Mouse (Mus musculus) intestine, postnatal 0 days (tissue): ENCODE results near the gene Vsig10. TPM values are rescaled to one million over a fixed set of nuclear protein-coding genes. Genes with fewer than 3 reads are reported as not detected.

ENCODE experiments used
- ATAC-seq: fragments of 200-750 bp; cut with Nextera tagmentation; 2 replicates; pipeline ENCODE4 v1.8.0; 2017; ENCODE audit warnings: mild to moderate bottlenecking, moderate TSS enrichment, moderate library complexity
- H3K27ac ChIP-seq: fragments of 300-500 bp; sonication (generic); 2 replicates; pipeline ENCODE4 v1.5.1; 2014; ENCODE audit warnings: mild to moderate bottlenecking, low read depth, low read length, moderate library complexity
- H3K27me3 ChIP-seq: fragments of 300-500 bp; sonication (generic); replicated peaks from 2 replicates; pipeline ENCODE4 v1.6.1; 2014; ENCODE audit warnings: low read length, mixed read lengths; ENCODE audit not compliant: control insufficient read depth, insufficient read depth
- H3K36me3 ChIP-seq: fragments of 300-500 bp; sonication (generic); 2 replicates; pipeline ENCODE4 v1.6.1; 2014; ENCODE audit warnings: mild to moderate bottlenecking, moderate library complexity; ENCODE audit not compliant: control insufficient read depth, insufficient read depth
- H3K4me1 ChIP-seq: fragments of 300-500 bp; sonication (generic); replicated peaks from 2 replicates; pipeline ENCODE4 v1.6.1; 2014; ENCODE audit warnings: antibody characterized with exemption, low read length, mixed read lengths; ENCODE audit not compliant: control insufficient read depth, insufficient read depth
- H3K4me2 ChIP-seq: fragments of 300-500 bp; sonication (generic); replicated peaks from 2 replicates; pipeline ENCODE4 v1.6.1; 2014; ENCODE audit warnings: low read depth, mild to moderate bottlenecking, moderate library complexity
- H3K4me3 ChIP-seq: fragments of 300-500 bp; sonication (generic); 2 replicates; pipeline ENCODE4 v1.5.1; 2014; ENCODE audit warnings: low read depth, low read length
- H3K9ac ChIP-seq: fragments of 300-500 bp; sonication (generic); 2 replicates; pipeline ENCODE4 v1.6.1; 2014; ENCODE audit warnings: mild to moderate bottlenecking, low read depth, low read length
- H3K9me3 ChIP-seq: fragments of 300-500 bp; sonication (generic); 2 replicates; pipeline ENCODE4 v1.6.1; 2016; ENCODE audit warnings: mixed run types; ENCODE audit not compliant: control insufficient read depth
- CTCF ChIP-seq: sonication (generic); IDR thresholded peaks from 2 replicates; pipeline ENCODE4 v1.5.1; 2016; ENCODE audit warnings: low read depth, mild to moderate bottlenecking, control low read depth, antibody characterized with exemption, moderate library complexity
- WGBS: fragments of 180-500 bp; shearing (Covaris S2); extraction: QIAGEN DNeasy Blood & Tissue Kit; methylation state at CpG from one replicate; pipeline ENCODE4 v1.1.7; 2014; 5-methylcytosine and 5-hydroxymethylcytosine counted together
- polyA plus RNA-seq: library from polyadenylated mRNA; unstranded; fragments of >200 nt; fragmentation: Nextera tagmentation; extraction: Ambion mirVana; gene quantifications from 2 replicates; pipeline ENCODE4 v1.2.1, GENCODE M21; 2015

Gene Vsig10
- polyA plus RNA-seq, 1 experiment from 2014 or later: 13.9 TPM

- no peaks in the 10 kb centered on the region for H3K27me3 ChIP-seq
- no peak for ATAC-seq
- no peak overlapping the region for H3K4me3 ChIP-seq
- no peaks in the 10 kb centered on the region for H3K4me1 ChIP-seq
- WGBS: 88% methylated on average over 8 of the region's 8 CpGs
- no peaks in the 10 kb centered on the region for H3K9me3 ChIP-seq
- no peak for TF ChIP-seq CTCF
- no peak overlapping the region for H3K9ac ChIP-seq
- H3K36me3 ChIP-seq: no peaks in the 10 kb centered on the region
- no peak overlapping the region for H3K27ac ChIP-seq
- H3K4me2 ChIP-seq: no peak overlapping the region
Observed at GRCm38 (mm10) chr5:117295011-117295410, 23.9 kb upstream of the Vsig10 start.

GRCm38 (mm10) chr5:117302899-117303298 is 16.0 kb upstream of the Vsig10 start:
- Histone ChIP-seq H3K4me2 (no peak overlapping the region), H3K4me3 (no peak overlapping the region), H3K9me3 (no peaks in the 10 kb centered on the region), H3K27ac (no peak overlapping the region), H3K36me3 (no peaks in the 10 kb centered on the region), H3K4me1 (no peaks in the 10 kb centered on the region), H3K27me3 (no peaks in the 10 kb centered on the region), H3K9ac (no peak overlapping the region)
- TF ChIP-seq CTCF: no peak
- 49% methylated on average over 3 of the region's 3 CpGs for WGBS
- peak; percentile 25; the same call in 1 of the 2 replicates for ATAC-seq

GRCm38 (mm10) chr5:117303691-117304579 is 14.9 kb upstream of the Vsig10 start:
- Histone ChIP-seq H3K36me3 (no peaks in the 10 kb centered on the region), H3K9me3 (no peaks in the 10 kb centered on the region), H3K27ac (no peak overlapping the region), H3K9ac (no peak overlapping the region), H3K4me2 (no peak overlapping the region), H3K4me3 (no peak overlapping the region), H3K27me3 (no peaks in the 10 kb centered on the region), H3K4me1 (no peaks in the 10 kb centered on the region)
- ATAC-seq: no peak
- 57% methylated on average over 18 of the region's 18 CpGs for WGBS
- no peak for TF ChIP-seq CTCF

DNA sequence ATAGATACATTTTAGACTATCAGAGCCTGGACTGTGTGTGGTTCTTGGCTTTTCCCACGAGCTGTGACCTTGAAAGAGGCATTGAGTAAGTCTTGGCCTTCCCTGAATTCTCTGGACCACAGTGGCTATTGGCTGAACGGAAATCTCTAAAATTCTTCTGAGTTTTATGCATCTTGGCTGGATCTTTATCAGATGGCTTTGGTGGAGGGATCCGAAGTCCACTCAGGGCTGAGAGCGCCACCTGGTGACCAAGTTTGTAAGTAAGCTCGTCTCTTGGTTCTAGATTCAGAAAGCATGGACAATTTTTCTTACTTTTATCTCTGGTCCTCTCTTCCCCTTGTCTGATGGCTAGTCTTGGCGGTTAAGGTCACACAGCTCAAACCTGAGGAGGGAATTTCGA is 13.9 kb upstream of the Vsig10 start:
- TF ChIP-seq CTCF: peak; percentile 84
- no peak overlapping the region for H3K27ac ChIP-seq
- H3K9me3 ChIP-seq: no peaks in the 10 kb centered on the region
- no peak overlapping the region for H3K4me2 ChIP-seq
- 0 out of 2 replicates have a peak, but pooled peaks have one; percentile 17 for ATAC-seq
- H3K36me3 ChIP-seq: no peaks in the 10 kb centered on the region
- WGBS: 55% methylated on average over 7 of the region's 7 CpGs
- H3K4me3 ChIP-seq: no peak overlapping the region
- no peak overlapping the region for H3K9ac ChIP-seq
- H3K27me3 ChIP-seq: no peaks in the 10 kb centered on the region
- H3K4me1 ChIP-seq: no peaks in the 10 kb centered on the region

GRCm38 (mm10) chr5:117305754-117306153 is 13.1 kb upstream of the Vsig10 start:
- no peaks in the 10 kb centered on the region for H3K9me3 ChIP-seq
- H3K36me3 ChIP-seq: no peaks in the 10 kb centered on the region
- H3K4me2 ChIP-seq: no peak overlapping the region
- H3K27ac ChIP-seq: no peak overlapping the region
- no peaks in the 10 kb centered on the region for H3K27me3 ChIP-seq
- 0 out of 2 replicates have a peak, but pooled peaks have one; percentile 9 for TF ChIP-seq CTCF
- no peak for ATAC-seq
- H3K4me1 ChIP-seq: no peaks in the 10 kb centered on the region
- no peak overlapping the region for H3K9ac ChIP-seq
- 82% methylated on average over 5 of the region's 5 CpGs for WGBS
- no peak overlapping the region for H3K4me3 ChIP-seq

- H3K9ac ChIP-seq: no peak overlapping the region
- WGBS: 94% methylated on average over 2 of the region's 2 CpGs
- H3K36me3 ChIP-seq: no peaks in the 10 kb centered on the region
- no peaks in the 10 kb centered on the region for H3K9me3 ChIP-seq
- H3K4me2 ChIP-seq: no peak overlapping the region
- TF ChIP-seq CTCF: peak; percentile 35; the same call in 1 of the 2 replicates
- no peaks in the 10 kb centered on the region for H3K27me3 ChIP-seq
- no peak overlapping the region for H3K4me3 ChIP-seq
- no peak for ATAC-seq
- no peak overlapping the region for H3K27ac ChIP-seq
- H3K4me1 ChIP-seq: no peaks in the 10 kb centered on the region
Observed at GRCm38 (mm10) chr5:117306826-117307225, 12.1 kb upstream of the Vsig10 start.
